Mouse (Mus musculus) megakaryocyte-erythroid progenitor cell, adult 5 weeks (primary cell): ENCODE measurements around the gene Ccl28. TPM values are rescaled to one million over a fixed set of nuclear protein-coding genes. Genes with fewer than 3 reads are reported as not detected.

ENCODE experiments used
- polyA plus RNA-seq: library from polyadenylated mRNA; stranded (reverse); fragments of >175 nt; gene quantifications from 2 replicates; pipeline ENCODE4 v1.2.3, GENCODE M21; 2012

Gene Ccl28
- polyA plus RNA-seq, result 0.03 TPM in 1 of 2 replicates, not detected in the other

GRCm38 (mm10) chr13:119623634-119624033 is at the start of gene Ccl28:
TSS of gene Ccl28 (plus strand) at chr13:119623819.

GRCm38 (mm10) chr13:119690039-119690728 is 66.6 kb downstream of the Ccl28 start, which contains the start of gene Hmgcs1:
TSS of gene Hmgcs1 (plus strand) at chr13:119690379.

Other genes starting within 250 kb of the Ccl28 start
- gene Paip1, start 195.2 kb upstream of the Ccl28 start, polyA plus RNA-seq, result 20.6 and 21.1 TPM in 2 replicates
- 10.4 and 10.5 TPM in 2 replicates for gene 4833420G17Rik, start 161.1 kb upstream of the Ccl28 start, polyA plus RNA-seq
- gene Tmem267, start 135.8 kb upstream of the Ccl28 start, polyA plus RNA-seq, result 1.0 and 1.3 TPM in 2 replicates
- 0.56 and 0.84 TPM in 2 replicates for gene 3110070M22Rik, start 135.4 kb upstream of the Ccl28 start, polyA plus RNA-seq
- 2.3 and 3.1 TPM in 2 replicates for gene Hmgcs1, start 66.6 kb downstream of the Ccl28 start, polyA plus RNA-seq
- gene Nim1k, start 132.1 kb downstream of the Ccl28 start, polyA plus RNA-seq, result 0.28 and 0.31 TPM in 2 replicates
- 38.2 and 43.5 TPM in 2 replicates for gene Zfp131, start 167.1 kb downstream of the Ccl28 start, polyA plus RNA-seq
- gene AF067063, start 206.4 kb downstream of the Ccl28 start, polyA plus RNA-seq, result not detected in 2 replicates
- not detected in 2 replicates for gene D13Ertd608e, start 212.2 kb downstream of the Ccl28 start, polyA plus RNA-seq